Mouse (Mus musculus) G1E (cell line): ENCODE measurements around the gene Slc5a4a.

Experiments
- CTCF ChIP-seq: IDR thresholded peaks from 2 replicates; pipeline ENCODE4 v1.5.1; 2012; ENCODE audit warnings: low read depth, low read length, inconsistent platforms, mixed read lengths
- GATA1 ChIP-seq: IDR thresholded peaks from 2 replicates; pipeline ENCODE4 v1.6.1; 2012; ENCODE audit warnings: borderline replicate concordance, low read length, inconsistent platforms, mixed read lengths
- GATA2 ChIP-seq: IDR thresholded peaks from 2 replicates; pipeline ENCODE4 v1.6.1; 2012; ENCODE audit warnings: low read depth, low read length, inconsistent platforms, borderline replicate concordance
- POLR2AphosphoS5 ChIP-seq: IDR thresholded peaks from 2 replicates; pipeline ENCODE4 v1.6.1; 2012; ENCODE audit warnings: low read depth, low read length, inconsistent platforms; ENCODE audit not compliant: insufficient replicate concordance
- TAL1 ChIP-seq: conservative IDR thresholded peaks from 2 replicates; pipeline ENCODE4 v1.6.1; 2012; ENCODE audit warnings: low read depth, low read length, inconsistent platforms, mixed read lengths

DNA sequence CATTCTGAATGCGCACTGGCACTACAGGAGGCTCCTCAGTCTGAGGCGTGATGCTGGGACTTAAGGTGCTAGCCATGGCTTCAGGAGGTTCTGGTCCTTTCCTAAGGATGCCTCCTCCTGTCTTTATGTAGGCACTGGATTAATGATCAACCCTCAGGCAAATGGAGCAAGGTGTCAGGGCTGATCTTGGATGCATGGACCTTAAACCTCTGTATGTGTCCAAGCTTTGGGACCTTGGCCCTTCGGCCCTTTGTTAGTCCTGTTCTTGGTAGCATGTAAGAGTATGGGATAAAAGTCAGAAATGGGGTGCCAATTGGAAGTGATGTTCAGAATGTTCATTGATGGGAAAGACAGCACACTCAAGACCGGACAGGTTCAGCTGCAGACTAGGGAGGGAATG is 36.4 kb upstream of the Slc5a4a start, which contains the start of gene Slc5a4b:
- TF ChIP-seq CTCF = no peak
- TF ChIP-seq GATA1 = no peak
- TF ChIP-seq GATA2 = no peak
- no peak for TF ChIP-seq POLR2AphosphoS5
- TF ChIP-seq TAL1 = no peak
